Mouse (Mus musculus): Measurements from ENCODE around the gene Xkr7. TPM values are rescaled to one million over a fixed set of nuclear protein-coding genes. Genes with fewer than 3 reads are reported as not detected.

Xkr7 gene
- polyA plus RNA-seq, 1 experiment from 2014 or later, result 0.33 TPM

DNA sequence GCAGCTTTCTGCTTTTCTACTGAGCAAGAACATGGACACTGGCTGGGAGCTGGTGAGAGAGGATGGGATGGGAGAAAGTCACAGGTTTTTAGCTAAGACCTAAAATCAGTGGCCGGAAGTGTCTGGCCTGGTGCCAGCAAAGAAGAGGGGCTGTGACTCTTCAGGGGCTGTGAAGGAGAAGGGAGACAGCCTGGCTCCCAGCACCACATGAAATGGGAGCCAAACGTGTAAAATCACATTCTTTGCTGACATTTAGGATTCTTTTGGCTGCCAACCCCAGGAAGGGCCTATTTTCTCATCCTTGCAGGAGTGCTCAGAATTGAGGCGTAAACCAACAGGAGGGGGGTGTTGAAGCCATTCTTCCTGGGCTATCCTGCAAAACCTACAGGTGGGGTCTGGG is 12.2 kb downstream of the Xkr7 start:
- 56% methylated on average over 3 of the region's 3 CpGs for WGBS
- no peak for ATAC-seq (ENCODE audit: insufficient number of reproducible peaks, insufficient read depth, low FRiP score, low TSS enrichment)
- no peaks in the 10 kb centered on the region for H3K4me1 ChIP-seq
- H3K27ac ChIP-seq, result no peak overlapping the region
- no peak overlapping the region for H3K4me2 ChIP-seq (replicated peaks)
- H3K9ac ChIP-seq, result no peak overlapping the region
- no peaks in the 10 kb centered on the region for H3K9me3 ChIP-seq
- H3K4me3 ChIP-seq, result no peak overlapping the region
- no peaks in the 10 kb centered on the region for H3K36me3 ChIP-seq
- H3K27me3 ChIP-seq, result peaks cover 3% of the 10 kb centered on the region; the same call in 1 of the 2 replicates

DNA sequence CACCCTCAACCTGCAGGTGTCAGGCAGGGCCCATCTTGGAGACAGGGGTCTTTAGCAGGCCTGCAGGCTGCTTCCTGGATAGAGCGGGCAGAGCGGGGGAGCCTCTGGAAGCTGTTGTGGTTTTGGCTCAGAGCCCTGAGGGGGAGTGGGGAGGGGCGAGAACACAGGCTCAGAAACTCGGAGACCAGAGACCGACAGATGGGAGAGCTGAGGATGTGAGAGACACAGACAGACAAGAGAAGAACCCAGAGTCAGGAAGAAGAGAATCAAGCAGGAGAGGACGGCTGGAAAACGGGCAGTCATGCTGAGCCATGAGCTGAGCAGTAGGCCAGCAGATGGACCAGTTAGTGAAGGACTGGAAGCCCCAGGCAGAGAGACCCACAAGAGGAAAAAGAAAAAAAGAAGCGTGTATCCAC is 14.2 kb downstream of the Xkr7 start:
- Histone ChIP-seq H3K27ac (no peak overlapping the region), H3K9me3 (no peaks in the 10 kb centered on the region), H3K4me3 (no peak overlapping the region), H3K36me3 (no peaks in the 10 kb centered on the region), H3K27me3 (peaks cover 3% of the 10 kb centered on the region; the same call in 1 of the 2 replicates), H3K4me1 (peaks cover 4% of the 10 kb centered on the region; the same call in 1 of the 2 replicates), H3K4me2 (replicated peaks) (no peak overlapping the region), H3K9ac (no peak overlapping the region)
- WGBS, result 18% methylated on average over 8 of the region's 8 CpGs
- peak; percentile 59; the same call in 1 of the 2 replicates for ATAC-seq (ENCODE audit: insufficient number of reproducible peaks, insufficient read depth, low FRiP score, low TSS enrichment)

DNA sequence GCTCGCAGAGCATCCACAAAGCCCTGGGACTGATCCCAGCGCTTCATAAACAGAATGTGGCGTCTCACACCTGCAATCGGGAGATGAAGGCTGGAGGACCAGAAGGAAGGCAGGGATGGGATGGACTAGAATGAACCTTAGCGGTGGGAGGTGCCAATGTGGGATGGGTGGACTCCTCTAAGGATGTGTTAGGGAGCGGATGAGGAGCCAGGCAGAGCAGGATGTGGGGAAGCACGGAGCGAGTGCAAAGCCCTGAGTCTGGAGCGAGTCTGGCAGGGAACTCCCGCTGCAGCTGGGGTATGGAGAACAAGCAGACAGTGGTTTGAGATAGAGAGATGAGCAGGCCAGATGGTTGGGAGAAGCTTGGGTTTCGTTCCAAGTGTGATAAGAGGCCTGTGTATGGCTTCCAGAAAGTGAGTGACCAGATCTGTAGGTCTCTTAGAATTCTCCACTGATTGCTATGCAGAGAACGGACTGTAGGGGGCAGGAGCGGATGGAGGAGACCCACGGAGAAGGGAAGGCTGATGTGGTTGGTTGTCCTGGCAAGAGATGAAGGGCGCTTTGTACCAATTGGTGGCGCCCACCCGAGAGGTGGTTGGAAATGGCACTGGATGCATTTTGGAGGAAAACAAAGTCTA is 16.3 kb downstream of the Xkr7 start:
- H3K27ac ChIP-seq, result no peak overlapping the region
- no peaks in the 10 kb centered on the region for H3K9me3 ChIP-seq
- H3K27me3 ChIP-seq, result peaks cover 23% of the 10 kb centered on the region
- H3K4me1 ChIP-seq, result peaks cover 4% of the 10 kb centered on the region; the same call in 1 of the 2 replicates
- H3K9ac ChIP-seq, result no peak overlapping the region
- H3K4me3 ChIP-seq, result no peak overlapping the region
- ATAC-seq (ENCODE audit: insufficient number of reproducible peaks, insufficient read depth, low FRiP score, low TSS enrichment), result no peak
- no peak overlapping the region for H3K4me2 ChIP-seq (replicated peaks)
- H3K36me3 ChIP-seq, result no peaks in the 10 kb centered on the region
- 46% methylated on average over 17 of the region's 17 CpGs for WGBS

DNA sequence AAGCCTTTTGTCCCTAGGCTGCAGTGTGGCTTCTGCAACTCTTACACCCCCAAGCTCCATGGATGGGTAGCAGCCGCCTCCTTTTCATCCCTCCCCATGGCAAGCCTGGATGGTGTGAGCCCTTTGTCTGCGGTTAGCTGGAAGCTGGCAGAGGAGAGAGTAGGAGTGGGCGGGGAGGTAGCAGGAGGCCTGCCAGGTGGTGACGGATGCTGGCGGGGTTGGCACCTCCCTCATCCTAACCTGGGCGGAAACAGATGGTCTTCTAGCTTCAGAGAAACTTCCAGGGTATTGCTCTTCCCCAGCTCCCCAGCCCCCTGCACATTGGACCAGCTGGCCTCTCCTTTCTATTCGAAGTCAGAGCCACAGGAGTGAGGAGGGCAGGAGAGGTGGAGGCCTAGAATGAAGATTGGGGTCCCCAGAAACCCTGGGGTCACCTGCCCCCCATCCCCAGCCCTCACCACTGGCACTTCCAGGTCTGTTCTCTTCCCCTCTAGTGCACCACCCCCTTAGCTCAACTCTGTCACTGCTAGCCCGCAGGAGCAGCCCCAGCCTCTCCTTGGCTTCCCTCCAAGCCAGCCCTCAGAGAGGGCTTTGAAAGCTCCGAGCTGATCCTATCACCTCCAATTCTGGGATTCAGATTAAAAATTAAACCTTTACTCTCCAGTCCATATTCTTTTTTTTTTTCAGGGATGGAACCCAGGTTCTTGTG is 17.8 kb downstream of the Xkr7 start:
- 41% methylated on average over 9 of the region's 9 CpGs for WGBS
- Histone ChIP-seq H3K4me3 (no peak overlapping the region), H3K27me3 (peaks cover 38% of the 10 kb centered on the region), H3K36me3 (no peaks in the 10 kb centered on the region), H3K9ac (no peak overlapping the region), H3K27ac (no peak overlapping the region), H3K9me3 (no peaks in the 10 kb centered on the region), H3K4me1 (peaks cover 4% of the 10 kb centered on the region; the same call in 1 of the 2 replicates), H3K4me2 (replicated peaks) (no peak overlapping the region)
- no peak for ATAC-seq (ENCODE audit: insufficient number of reproducible peaks, insufficient read depth, low FRiP score, low TSS enrichment)

DNA sequence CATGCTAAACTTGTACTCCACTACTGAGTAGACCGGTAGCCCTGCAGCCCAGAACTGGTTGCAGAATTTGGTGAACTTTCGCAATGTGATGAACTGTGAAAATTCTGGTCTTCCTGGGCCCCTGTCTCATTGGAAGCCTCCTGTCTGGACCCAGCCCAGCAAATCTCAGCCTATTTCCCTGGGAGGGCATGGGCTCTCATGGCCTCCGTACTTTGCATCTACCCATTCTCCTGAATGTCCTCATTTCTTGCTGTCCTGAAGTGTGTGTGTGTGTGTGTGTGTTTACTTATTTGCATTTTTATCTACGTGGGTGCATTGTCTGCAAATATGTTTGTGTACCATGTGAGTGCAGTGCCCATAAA is 18.3 kb downstream of the Xkr7 start:
- WGBS, result 87% methylated on average over 4 of the region's 4 CpGs
- H3K9me3 ChIP-seq, result no peaks in the 10 kb centered on the region
- H3K4me1 ChIP-seq, result peaks cover 4% of the 10 kb centered on the region; the same call in 1 of the 2 replicates
- H3K27me3 ChIP-seq, result peaks cover 43% of the 10 kb centered on the region
- no peak overlapping the region for H3K4me3 ChIP-seq
- H3K9ac ChIP-seq, result no peak overlapping the region
- no peak overlapping the region for H3K4me2 ChIP-seq (replicated peaks)
- ATAC-seq (ENCODE audit: insufficient number of reproducible peaks, insufficient read depth, low FRiP score, low TSS enrichment), result no peak
- H3K27ac ChIP-seq, result no peak overlapping the region
- no peaks in the 10 kb centered on the region for H3K36me3 ChIP-seq

DNA sequence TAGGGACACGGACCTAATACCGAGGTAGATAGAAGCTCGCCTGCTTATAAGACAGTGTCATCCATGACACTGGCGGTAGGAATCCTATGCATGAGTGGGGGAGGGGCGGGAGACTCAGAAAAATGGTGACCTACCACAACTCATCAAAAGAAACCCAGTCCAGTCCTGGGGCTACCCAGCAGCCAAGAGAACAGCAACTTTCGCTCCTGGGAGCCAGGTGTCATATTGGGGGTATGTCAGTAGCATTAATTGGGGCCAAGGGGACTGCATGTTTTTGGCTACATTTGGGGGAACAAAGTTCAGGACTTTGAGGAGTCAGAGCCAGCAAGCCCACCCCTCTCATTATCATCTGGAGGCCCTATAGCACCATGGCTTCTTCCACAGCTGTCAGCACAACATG is 19.4 kb downstream of the Xkr7 start:
- H3K4me1 ChIP-seq, result peaks cover 4% of the 10 kb centered on the region; the same call in 1 of the 2 replicates
- peaks cover 44% of the 10 kb centered on the region for H3K27me3 ChIP-seq
- no peak overlapping the region for H3K4me3 ChIP-seq
- WGBS, result 76% methylated on average over 6 of the region's 6 CpGs
- no peak overlapping the region for H3K9ac ChIP-seq
- H3K9me3 ChIP-seq, result no peaks in the 10 kb centered on the region
- no peak overlapping the region for H3K4me2 ChIP-seq (replicated peaks)
- no peak overlapping the region for H3K27ac ChIP-seq
- ATAC-seq (ENCODE audit: insufficient number of reproducible peaks, insufficient read depth, low FRiP score, low TSS enrichment), result no peak
- H3K36me3 ChIP-seq, result no peaks in the 10 kb centered on the region

DNA sequence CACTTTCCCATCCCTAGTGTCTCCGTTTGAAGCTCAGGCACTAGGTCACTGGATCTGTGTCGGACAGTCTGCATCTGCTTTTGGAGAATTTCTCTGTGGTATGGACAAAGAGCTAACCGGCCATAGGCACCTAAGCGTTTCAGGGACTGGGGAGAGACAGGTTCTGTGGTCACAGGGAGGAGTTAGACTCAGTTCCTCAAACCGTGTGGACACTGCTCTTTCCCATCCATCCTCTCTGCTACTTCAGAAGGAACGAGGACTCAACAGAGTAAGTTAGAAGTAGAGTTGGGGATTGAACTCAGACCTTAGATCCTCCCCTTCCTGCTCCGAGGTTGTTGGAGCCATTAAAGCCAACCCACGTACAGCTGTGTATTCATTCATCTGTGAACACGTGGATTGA is 19.9 kb downstream of the Xkr7 start:
- Histone ChIP-seq H3K36me3 (no peaks in the 10 kb centered on the region), H3K4me1 (peaks cover 4% of the 10 kb centered on the region; the same call in 1 of the 2 replicates), H3K9ac (no peak overlapping the region), H3K4me3 (no peak overlapping the region), H3K27me3 (peaks cover 44% of the 10 kb centered on the region), H3K4me2 (replicated peaks) (no peak overlapping the region), H3K27ac (no peak overlapping the region), H3K9me3 (no peaks in the 10 kb centered on the region)
- no peak for ATAC-seq (ENCODE audit: insufficient number of reproducible peaks, insufficient read depth, low FRiP score, low TSS enrichment)
- 76% methylated on average over 9 of the region's 9 CpGs for WGBS

DNA sequence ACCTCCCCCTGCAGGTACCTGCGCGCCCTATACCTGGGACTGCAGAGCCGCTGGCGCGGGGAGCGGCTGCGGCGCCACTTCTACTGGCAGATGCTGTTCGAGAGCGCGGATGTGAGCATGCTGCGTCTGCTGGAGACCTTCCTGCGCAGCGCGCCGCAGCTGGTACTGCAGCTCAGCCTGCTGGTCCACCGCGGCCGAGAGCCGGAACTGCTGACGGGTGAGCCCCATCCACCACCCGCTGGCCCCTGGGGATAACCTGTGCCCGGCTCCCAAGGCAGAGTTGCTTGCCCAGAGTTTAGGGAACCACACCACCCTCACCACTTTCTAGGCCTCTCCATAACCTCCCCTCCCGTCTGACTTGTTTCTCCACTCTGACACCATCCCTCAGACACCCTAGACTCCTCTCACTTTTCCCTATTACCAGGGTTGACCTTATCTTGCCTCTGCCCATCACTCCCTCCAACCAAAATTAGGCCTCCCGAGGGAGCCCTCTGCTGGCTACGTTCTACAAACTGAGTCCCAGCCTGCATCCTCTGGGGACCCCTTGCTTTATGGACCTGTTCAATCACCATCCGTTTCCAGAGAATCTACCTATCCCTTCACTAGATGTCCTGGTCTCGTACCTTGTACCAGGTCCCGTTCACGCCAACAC is 21.2 kb downstream of the Xkr7 start:
- 0 out of 2 replicates have a peak overlapping the region, but pooled peaks have one; percentile 7 for H3K4me3 ChIP-seq
- 8% methylated on average over 30 of the region's 30 CpGs for WGBS
- H3K4me2 ChIP-seq (replicated peaks), result no peak overlapping the region

DNA sequence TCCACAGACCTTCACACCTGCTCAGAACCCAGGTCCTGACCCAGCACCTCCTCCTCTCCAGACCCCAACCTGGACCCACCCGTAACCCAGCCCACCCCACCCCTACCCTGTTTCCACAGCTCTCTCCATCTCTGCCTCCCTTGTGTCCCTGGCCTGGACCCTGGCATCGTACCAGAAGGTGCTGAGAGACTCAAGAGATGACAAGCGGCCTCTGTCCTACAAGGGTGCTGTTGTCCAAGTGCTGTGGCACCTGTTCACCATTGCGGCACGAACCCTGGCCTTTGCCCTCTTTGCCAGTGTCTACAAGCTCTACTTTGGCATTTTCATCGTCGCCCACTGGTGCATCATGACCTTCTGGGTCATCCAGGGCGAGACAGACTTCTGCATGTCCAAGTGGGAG is 22.2 kb downstream of the Xkr7 start:
- Histone ChIP-seq H3K9me3 (no peaks in the 10 kb centered on the region), H3K4me2 (replicated peaks) (no peak overlapping the region), H3K27me3 (peaks cover 41% of the 10 kb centered on the region), H3K4me1 (peaks cover 4% of the 10 kb centered on the region; the same call in 1 of the 2 replicates), H3K36me3 (no peaks in the 10 kb centered on the region), H3K9ac (no peak overlapping the region), H3K4me3 (no peak overlapping the region), H3K27ac (no peak overlapping the region)
- no peak for ATAC-seq (ENCODE audit: insufficient number of reproducible peaks, insufficient read depth, low FRiP score, low TSS enrichment)
- WGBS, result 88% methylated on average over 8 of the region's 8 CpGs

More for the DNA sequence above, 21.2 kb downstream of the Xkr7 start:
- H3K27me3 ChIP-seq, result peaks cover 42% of the 10 kb centered on the region
- no peak for ATAC-seq (ENCODE audit: insufficient number of reproducible peaks, insufficient read depth, low FRiP score, low TSS enrichment)
- H3K27ac ChIP-seq, result no peak overlapping the region
- no peaks in the 10 kb centered on the region for H3K9me3 ChIP-seq
- no peaks in the 10 kb centered on the region for H3K36me3 ChIP-seq
- peaks cover 4% of the 10 kb centered on the region; the same call in 1 of the 2 replicates for H3K4me1 ChIP-seq
- H3K9ac ChIP-seq, result no peak overlapping the region; the same call in none of the 2 replicates

DNA sequence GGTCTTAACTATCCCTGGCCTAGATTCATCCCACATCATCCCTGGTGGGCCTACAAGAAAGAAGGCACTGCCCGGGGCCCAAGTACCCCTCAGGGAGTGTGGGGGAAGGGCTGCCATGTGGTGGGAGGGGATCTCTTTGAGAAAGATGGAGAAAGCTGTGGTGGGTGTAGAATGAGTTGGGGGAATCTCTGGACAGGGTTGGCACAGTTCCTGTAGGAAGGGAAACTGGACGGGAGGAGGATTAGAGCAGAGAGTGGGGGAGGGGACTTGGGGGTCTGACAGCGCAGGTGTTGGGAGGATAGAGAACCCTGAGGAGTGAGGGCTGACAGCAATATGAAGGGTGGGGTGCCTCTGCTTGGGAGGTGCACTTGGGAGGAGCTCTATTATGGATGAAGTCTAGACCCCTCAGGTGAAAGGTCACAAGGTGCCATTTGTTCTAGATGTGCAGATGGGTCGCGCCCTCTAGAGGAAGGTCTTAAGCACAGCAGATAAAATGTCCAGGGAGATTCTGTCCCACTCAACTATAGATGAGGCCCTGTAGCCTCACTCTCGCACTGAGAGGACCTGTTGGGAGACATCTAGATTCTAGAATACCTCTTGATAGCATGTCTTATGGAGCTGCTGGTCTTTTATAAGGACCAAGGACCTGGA is 23.7 kb downstream of the Xkr7 start:
- ATAC-seq (ENCODE audit: insufficient number of reproducible peaks, insufficient read depth, low FRiP score, low TSS enrichment), result no peak
- WGBS, result 56% methylated on average over 6 of the region's 6 CpGs
- Histone ChIP-seq H3K4me2 (replicated peaks) (no peak overlapping the region), H3K36me3 (no peaks in the 10 kb centered on the region), H3K9me3 (no peaks in the 10 kb centered on the region), H3K4me3 (no peak overlapping the region), H3K4me1 (no peaks in the 10 kb centered on the region), H3K9ac (no peak overlapping the region), H3K27me3 (peaks cover 41% of the 10 kb centered on the region), H3K27ac (no peak overlapping the region)

DNA sequence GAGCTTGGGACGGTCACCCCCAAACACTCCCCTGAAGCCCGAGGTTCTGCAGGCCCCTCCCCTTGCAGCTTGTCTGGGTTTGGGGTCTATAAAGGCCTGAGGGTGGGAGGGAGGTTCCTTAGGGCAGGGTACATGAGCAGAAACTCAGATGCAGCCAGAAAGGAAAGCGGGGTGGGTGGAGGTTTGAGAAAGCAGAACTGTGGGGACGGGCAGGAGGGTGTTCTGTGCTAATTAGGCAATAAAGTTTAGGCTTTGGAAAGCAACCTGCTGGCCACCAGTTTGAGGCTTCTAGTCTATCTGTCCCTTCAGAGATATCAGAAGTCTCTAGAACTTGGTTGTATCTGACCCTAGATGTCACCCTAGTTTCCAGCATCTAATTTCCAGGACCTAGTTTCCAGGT is 26.7 kb downstream of the Xkr7 start:
- Histone ChIP-seq H3K4me2 (replicated peaks) (no peak overlapping the region), H3K4me1 (no peaks in the 10 kb centered on the region), H3K36me3 (no peaks in the 10 kb centered on the region), H3K27ac (no peak overlapping the region), H3K9ac (no peak overlapping the region), H3K4me3 (no peak overlapping the region), H3K27me3 (peaks cover 17% of the 10 kb centered on the region), H3K9me3 (no peaks in the 10 kb centered on the region)
- no peak for ATAC-seq (ENCODE audit: insufficient number of reproducible peaks, insufficient read depth, low FRiP score, low TSS enrichment)
- 79% methylated on average over 4 of the region's 4 CpGs for WGBS

Data from embryonic facial prominence, embryonic 12.5 days (tissue).